Mouse (Mus musculus): ENCODE measurements around the gene Lrrc4b. TPM values are rescaled to one million over a fixed set of nuclear protein-coding genes. Genes with fewer than 3 reads are reported as not detected.

Lrrc4b gene
- polyA plus RNA-seq, 1 experiment from 2014 or later: 3.5 TPM

GRCm38 (mm10) chr7:44398570-44398969 lies 30.2 kb upstream of the Lrrc4b start:
- Histone ChIP-seq H3K9me3 (replicated peaks; ENCODE audit: control insufficient read depth, low read length) (no peaks in the 10 kb centered on the region), H3K27me3 (ENCODE audit: control insufficient read depth, insufficient read depth, low read length) (0 out of 2 replicates have a peak, but pooled peaks cover 2% of the 10 kb centered on the region), H3K4me3 (ENCODE audit: low read depth, low read length) (no peak overlapping the region), H3K27ac (ENCODE audit: low read depth, low read length) (no peak overlapping the region), H3K9ac (ENCODE audit: low read depth, low read length) (no peak overlapping the region), H3K4me2 (no peak overlapping the region), H3K36me3 (ENCODE audit: control insufficient read depth, insufficient read depth, low read length) (no peaks in the 10 kb centered on the region), H3K4me1 (ENCODE audit: control insufficient read depth, insufficient read depth, low read length) (peaks cover 5% of the 10 kb centered on the region; the same call in 1 of the 2 replicates)
- WGBS (ENCODE audit: insufficient replicate concordance): 11% methylated on average over 3 of the region's 3 CpGs
- ATAC-seq (replicated peaks; ENCODE audit: insufficient number of reproducible peaks, low FRiP score, low TSS enrichment): peak; percentile 43; the same call in 1 of the 2 replicates

GRCm38 (mm10) chr7:44401673-44402072 lies 27.1 kb upstream of the Lrrc4b start:
- Histone ChIP-seq H3K4me1 (ENCODE audit: control insufficient read depth, insufficient read depth, low read length) (peaks cover 5% of the 10 kb centered on the region; the same call in 1 of the 2 replicates), H3K9ac (ENCODE audit: low read depth, low read length) (no peak overlapping the region), H3K9me3 (replicated peaks; ENCODE audit: control insufficient read depth, low read length) (no peaks in the 10 kb centered on the region), H3K4me2 (no peak overlapping the region), H3K27ac (ENCODE audit: low read depth, low read length) (no peak overlapping the region), H3K4me3 (ENCODE audit: low read depth, low read length) (no peak overlapping the region), H3K36me3 (ENCODE audit: control insufficient read depth, insufficient read depth, low read length) (no peaks in the 10 kb centered on the region), H3K27me3 (ENCODE audit: control insufficient read depth, insufficient read depth, low read length) (no peaks in the 10 kb centered on the region)
- ATAC-seq (replicated peaks; ENCODE audit: insufficient number of reproducible peaks, low FRiP score, low TSS enrichment): no peak
- 66% methylated on average over 6 of the region's 6 CpGs for WGBS (ENCODE audit: insufficient replicate concordance)

GRCm38 (mm10) chr7:44405346-44406014 lies 23.3 kb upstream of the Lrrc4b start:
- Histone ChIP-seq H3K9me3 (replicated peaks; ENCODE audit: control insufficient read depth, low read length) (no peaks in the 10 kb centered on the region), H3K27ac (ENCODE audit: low read depth, low read length) (peak overlapping the region; percentile 68), H3K9ac (ENCODE audit: low read depth, low read length) (peak overlapping the region; percentile 46; the same call in 1 of the 2 replicates), H3K4me3 (ENCODE audit: low read depth, low read length) (peak overlapping the region; percentile 43), H3K4me1 (ENCODE audit: control insufficient read depth, insufficient read depth, low read length) (no peaks in the 10 kb centered on the region), H3K4me2 (peak overlapping the region; percentile 74), H3K36me3 (ENCODE audit: control insufficient read depth, insufficient read depth, low read length) (no peaks in the 10 kb centered on the region), H3K27me3 (ENCODE audit: control insufficient read depth, insufficient read depth, low read length) (no peaks in the 10 kb centered on the region)
- ATAC-seq (replicated peaks; ENCODE audit: insufficient number of reproducible peaks, low FRiP score, low TSS enrichment): peak; percentile 89
- 3% methylated on average over 27 of the region's 27 CpGs for WGBS (ENCODE audit: insufficient replicate concordance)

GRCm38 (mm10) chr7:44406015-44406355 lies 22.8 kb upstream of the Lrrc4b start:
- H3K4me2 ChIP-seq: peak overlapping the region; percentile 74
- whole genome bisulfite sequencing (ENCODE audit: insufficient replicate concordance): 3% methylated on average over 5 of the region's 5 CpGs
- peak overlapping the region; percentile 43; the same call in 1 of the 2 replicates for H3K4me3 ChIP-seq (ENCODE audit: low read depth, low read length)
- ATAC-seq (replicated peaks; ENCODE audit: insufficient number of reproducible peaks, low FRiP score, low TSS enrichment): no peak
- no peaks in the 10 kb centered on the region for H3K9me3 ChIP-seq (replicated peaks; ENCODE audit: control insufficient read depth, low read length)
- H3K27me3 ChIP-seq (ENCODE audit: control insufficient read depth, insufficient read depth, low read length): no peaks in the 10 kb centered on the region
- H3K36me3 ChIP-seq (ENCODE audit: control insufficient read depth, insufficient read depth, low read length): no peaks in the 10 kb centered on the region
- H3K27ac ChIP-seq (ENCODE audit: low read depth, low read length): no peak overlapping the region
- no peaks in the 10 kb centered on the region for H3K4me1 ChIP-seq (ENCODE audit: control insufficient read depth, insufficient read depth, low read length)
- H3K9ac ChIP-seq (ENCODE audit: low read depth, low read length): no peak overlapping the region

- no peak overlapping the region for H3K4me3 ChIP-seq (ENCODE audit: low read depth, low read length)
- H3K9ac ChIP-seq (ENCODE audit: low read depth, low read length): no peak overlapping the region
- no peaks in the 10 kb centered on the region for H3K9me3 ChIP-seq (replicated peaks; ENCODE audit: control insufficient read depth, low read length)
- H3K4me2 ChIP-seq: no peak overlapping the region
- no peaks in the 10 kb centered on the region for H3K27me3 ChIP-seq (ENCODE audit: control insufficient read depth, insufficient read depth, low read length)
- no peaks in the 10 kb centered on the region for H3K4me1 ChIP-seq (ENCODE audit: control insufficient read depth, insufficient read depth, low read length)
- no peak for ATAC-seq (replicated peaks; ENCODE audit: insufficient number of reproducible peaks, low FRiP score, low TSS enrichment)
- no peak overlapping the region for H3K27ac ChIP-seq (ENCODE audit: low read depth, low read length)
- H3K36me3 ChIP-seq (ENCODE audit: control insufficient read depth, insufficient read depth, low read length): no peaks in the 10 kb centered on the region
- WGBS (ENCODE audit: insufficient replicate concordance): 84% methylated on average over 4 of the region's 4 CpGs
Measured at GRCm38 (mm10) chr7:44411144-44411543, 17.7 kb upstream of the Lrrc4b start.

- no peak for ATAC-seq (replicated peaks; ENCODE audit: insufficient number of reproducible peaks, low FRiP score, low TSS enrichment)
- peaks cover 3% of the 10 kb centered on the region; the same call in 1 of the 2 replicates for H3K27me3 ChIP-seq (ENCODE audit: control insufficient read depth, insufficient read depth, low read length)
- no peak overlapping the region for H3K4me2 ChIP-seq
- H3K36me3 ChIP-seq (ENCODE audit: control insufficient read depth, insufficient read depth, low read length): no peaks in the 10 kb centered on the region
- H3K4me3 ChIP-seq (ENCODE audit: low read depth, low read length): no peak overlapping the region
- no peaks in the 10 kb centered on the region for H3K4me1 ChIP-seq (ENCODE audit: control insufficient read depth, insufficient read depth, low read length)
- no peaks in the 10 kb centered on the region for H3K9me3 ChIP-seq (replicated peaks; ENCODE audit: control insufficient read depth, low read length)
- H3K27ac ChIP-seq (ENCODE audit: low read depth, low read length): no peak overlapping the region
- H3K9ac ChIP-seq (ENCODE audit: low read depth, low read length): no peak overlapping the region
- WGBS (ENCODE audit: insufficient replicate concordance): 76% methylated on average over 6 of the region's 6 CpGs
Measured at GRCm38 (mm10) chr7:44413307-44413706, 15.5 kb upstream of the Lrrc4b start.

GRCm38 (mm10) chr7:44427666-44428065 lies 1.2 kb upstream of the Lrrc4b start:
- 0 out of 2 replicates have a peak, but pooled peaks cover 3% of the 10 kb centered on the region for H3K4me1 ChIP-seq (ENCODE audit: control insufficient read depth, insufficient read depth, low read length)
- peaks cover 63% of the 10 kb centered on the region for H3K27me3 ChIP-seq (ENCODE audit: control insufficient read depth, insufficient read depth, low read length)
- 10% methylated on average over 8 of the region's 8 CpGs for WGBS (ENCODE audit: insufficient replicate concordance)
- ATAC-seq (replicated peaks; ENCODE audit: insufficient number of reproducible peaks, low FRiP score, low TSS enrichment): no peak
- H3K4me3 ChIP-seq (ENCODE audit: low read depth, low read length): no peak overlapping the region; the same call in 1 of the 2 replicates
- no peaks in the 10 kb centered on the region for H3K9me3 ChIP-seq (replicated peaks; ENCODE audit: control insufficient read depth, low read length)
- no peaks in the 10 kb centered on the region for H3K36me3 ChIP-seq (ENCODE audit: control insufficient read depth, insufficient read depth, low read length)
- no peak overlapping the region for H3K27ac ChIP-seq (ENCODE audit: low read depth, low read length)
- peak overlapping the region; percentile 84 for H3K4me2 ChIP-seq
- no peak overlapping the region for H3K9ac ChIP-seq (ENCODE audit: low read depth, low read length)

GRCm38 (mm10) chr7:44428171-44428950 lies 457 bp upstream of the Lrrc4b start:
- H3K4me1 ChIP-seq (ENCODE audit: control insufficient read depth, insufficient read depth, low read length): 0 out of 2 replicates have a peak, but pooled peaks cover 3% of the 10 kb centered on the region
- no peak for ATAC-seq (replicated peaks; ENCODE audit: insufficient number of reproducible peaks, low FRiP score, low TSS enrichment)
- no peak overlapping the region for H3K9ac ChIP-seq (ENCODE audit: low read depth, low read length)
- H3K27ac ChIP-seq (ENCODE audit: low read depth, low read length): no peak overlapping the region
- peak overlapping the region; percentile 84 for H3K4me2 ChIP-seq
- peaks cover 66% of the 10 kb centered on the region for H3K27me3 ChIP-seq (ENCODE audit: control insufficient read depth, insufficient read depth, low read length)
- H3K4me3 ChIP-seq (ENCODE audit: low read depth, low read length): peak overlapping the region; percentile 46
- no peaks in the 10 kb centered on the region for H3K9me3 ChIP-seq (replicated peaks; ENCODE audit: control insufficient read depth, low read length)
- 4% methylated on average over 16 of the region's 38 CpGs for WGBS (ENCODE audit: insufficient replicate concordance)
- no peaks in the 10 kb centered on the region for H3K36me3 ChIP-seq (ENCODE audit: control insufficient read depth, insufficient read depth, low read length)

All from heart, embryonic 11.5 days (tissue).